Mouse (Mus musculus): ENCODE results near the gene Coasy.

Gene Coasy

DNA sequence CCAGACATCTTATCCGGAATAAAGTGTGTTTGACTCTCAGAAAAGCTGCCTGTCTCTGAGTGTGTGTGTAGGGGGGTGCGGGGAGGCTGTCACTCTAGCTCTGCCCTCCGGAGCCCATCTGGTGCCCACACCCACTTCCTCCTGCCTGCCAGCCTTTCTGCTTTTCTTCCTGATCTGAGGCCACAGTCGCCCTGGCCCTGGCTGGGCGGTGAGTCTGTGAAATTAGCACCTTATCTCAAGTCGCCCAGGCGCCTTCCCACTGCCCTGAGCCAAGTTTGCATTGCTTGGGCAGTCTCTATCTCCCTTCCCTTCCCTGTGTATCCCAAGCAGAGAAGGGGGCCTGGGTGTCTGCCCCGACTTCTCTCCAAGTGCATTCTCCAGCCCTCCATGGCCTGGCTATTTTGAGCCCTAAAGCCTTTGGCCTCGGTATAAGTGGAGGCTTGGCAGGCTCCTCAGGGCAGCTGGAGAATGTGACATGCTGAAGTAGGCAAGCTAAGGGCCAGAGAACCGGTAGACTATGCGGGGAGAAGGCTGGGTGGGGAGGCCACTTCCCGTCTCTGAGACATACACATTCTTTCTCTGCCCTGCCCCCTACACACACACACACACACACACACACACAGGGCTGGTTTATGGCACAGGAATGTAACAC lies 18.6 kb upstream of the Coasy start:
- peak; percentile 45 for DNase-seq

DNA sequence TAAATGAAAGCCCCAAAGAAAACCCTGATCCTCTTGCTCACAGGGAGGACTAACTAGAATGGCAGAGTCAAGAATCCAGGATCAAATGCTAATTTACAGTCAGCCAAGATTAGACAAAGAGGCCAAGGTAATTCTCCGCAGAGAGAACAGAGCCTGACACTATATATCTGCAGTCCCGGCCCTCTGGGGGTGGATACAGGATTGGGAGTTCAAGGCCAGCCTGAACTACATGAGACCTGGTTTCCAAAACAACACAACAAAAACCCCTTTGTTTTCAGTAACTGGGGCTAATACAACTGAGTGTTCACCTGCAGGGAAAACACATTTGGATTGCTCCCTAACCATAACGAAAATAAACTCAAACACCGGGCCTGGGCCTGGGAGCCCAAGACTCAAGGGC lies 17.9 kb upstream of the Coasy start:
- DNase-seq, result no peak

DNA sequence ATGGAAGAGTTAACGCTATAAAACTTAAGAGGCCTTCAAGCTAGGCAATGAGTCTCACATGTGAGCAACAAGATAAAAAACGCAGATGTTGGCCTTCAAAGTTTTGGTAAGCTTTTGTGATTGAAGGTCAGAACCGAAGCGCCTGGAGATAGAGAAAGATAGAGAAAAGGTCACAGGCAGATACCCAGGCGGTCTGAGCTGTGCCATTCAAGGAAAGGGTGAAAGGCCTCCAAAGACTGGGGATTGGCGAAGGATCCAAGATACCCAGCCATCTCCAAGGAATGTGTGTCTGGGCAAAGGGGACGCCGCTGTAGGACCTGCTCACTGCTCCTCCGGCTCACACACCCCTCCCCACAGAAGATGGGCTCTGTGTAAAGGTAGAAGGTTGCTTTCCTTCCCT lies 17.4 kb upstream of the Coasy start:
- DNase-seq, result no peak

DNA sequence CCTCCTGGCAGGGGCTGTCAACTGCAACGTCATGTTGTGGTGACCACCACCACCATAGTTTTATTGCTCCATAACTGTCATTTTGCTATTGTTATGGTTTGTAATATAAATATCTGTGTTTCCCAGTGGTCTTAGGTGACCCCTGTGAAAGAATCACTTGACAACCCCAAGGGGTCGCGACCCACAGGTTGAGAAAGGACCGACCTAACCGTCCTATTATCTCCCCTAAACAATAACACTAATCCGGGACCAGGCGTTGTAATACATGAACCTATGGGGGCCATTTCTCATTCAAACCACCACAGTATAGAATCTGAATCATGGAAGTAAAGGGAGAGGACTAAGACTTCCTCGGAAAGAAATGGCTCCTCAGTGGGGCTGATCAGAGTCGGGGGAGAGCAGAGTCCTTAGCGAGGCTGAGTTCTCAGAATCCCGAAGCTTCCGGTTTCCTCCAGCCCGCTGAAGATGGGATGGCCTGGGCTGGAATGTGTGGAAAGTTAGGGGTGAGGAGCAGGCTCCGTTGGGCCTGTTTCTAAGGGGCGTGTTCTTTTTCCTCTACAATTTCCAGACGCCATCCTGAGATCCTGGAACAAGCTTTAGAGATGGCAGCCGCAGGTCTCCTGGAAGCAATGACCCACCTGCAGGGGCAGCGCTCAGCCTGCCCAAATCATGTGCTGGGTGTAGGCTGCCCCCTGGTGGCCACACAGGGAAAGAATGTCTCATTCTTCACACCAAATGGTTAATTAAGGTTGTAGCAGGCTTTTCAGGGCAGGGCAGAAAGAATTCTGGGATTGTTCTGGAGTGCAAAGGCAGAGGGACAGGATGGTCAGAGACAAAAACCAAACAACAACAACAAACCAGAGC lies 15.6 kb upstream of the Coasy start:
- DNase-seq, result peak; percentile 87

DNA sequence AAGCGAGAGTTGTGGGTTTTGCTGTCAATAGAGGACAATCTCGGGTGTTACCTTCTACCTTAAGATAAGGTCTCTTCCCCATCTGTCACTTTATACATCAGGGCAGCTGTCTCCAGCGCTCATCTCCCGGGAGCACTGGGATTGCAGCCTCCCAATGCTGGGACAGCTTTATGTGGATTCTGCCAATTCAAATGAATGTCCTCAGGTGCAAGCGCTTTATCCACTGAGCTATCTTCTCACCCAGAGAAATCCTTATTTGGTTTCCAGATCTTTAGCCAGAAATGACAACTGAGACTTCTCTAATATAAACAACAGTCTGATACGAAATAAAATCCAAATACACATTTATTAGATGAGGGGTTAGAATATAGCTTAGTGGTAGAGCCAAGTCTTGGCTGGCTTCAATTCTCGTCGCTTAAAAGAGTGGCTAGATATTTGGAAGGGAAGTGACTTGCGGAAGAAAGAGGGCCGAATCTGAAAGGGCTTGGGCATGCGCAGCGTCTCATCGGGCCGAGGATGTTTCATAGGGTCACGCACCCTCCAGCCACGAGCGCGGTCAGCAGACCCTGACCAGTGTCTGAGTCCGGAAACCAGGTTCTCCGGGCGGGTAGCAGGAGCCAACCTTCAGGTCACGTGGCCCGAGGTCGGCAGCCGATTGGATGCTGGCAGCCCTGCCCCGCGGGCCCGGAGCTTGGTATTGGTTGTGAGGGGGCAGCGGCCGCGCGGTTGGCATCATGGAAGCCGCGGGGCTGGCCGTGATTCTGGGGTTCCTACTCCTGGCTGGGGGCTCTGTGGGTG lies 12.8 kb upstream of the Coasy start, which contains the start of gene Naglu:
Gene Naglu, plus strand, starts transcription at position 622 of the 798 bp plus-strand sequence.
- peak; percentile 97 for DNase-seq

DNA sequence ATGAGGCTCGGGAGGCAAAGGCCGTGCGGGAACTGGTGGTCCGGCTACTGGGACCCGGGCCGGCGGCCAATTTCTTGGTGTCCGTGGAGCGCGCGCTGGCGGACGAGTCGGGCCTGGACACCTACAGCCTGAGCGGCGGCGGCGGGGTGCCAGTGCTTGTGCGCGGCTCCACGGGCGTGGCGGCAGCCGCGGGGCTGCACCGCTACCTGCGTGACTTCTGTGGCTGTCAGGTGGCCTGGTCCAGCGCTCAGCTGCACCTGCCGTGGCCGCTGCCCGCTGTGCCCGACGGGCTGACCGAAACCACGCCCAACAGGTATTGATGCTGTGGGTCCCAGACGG lies 12.2 kb upstream of the Coasy start:
- DNase-seq, result no peak

DNA sequence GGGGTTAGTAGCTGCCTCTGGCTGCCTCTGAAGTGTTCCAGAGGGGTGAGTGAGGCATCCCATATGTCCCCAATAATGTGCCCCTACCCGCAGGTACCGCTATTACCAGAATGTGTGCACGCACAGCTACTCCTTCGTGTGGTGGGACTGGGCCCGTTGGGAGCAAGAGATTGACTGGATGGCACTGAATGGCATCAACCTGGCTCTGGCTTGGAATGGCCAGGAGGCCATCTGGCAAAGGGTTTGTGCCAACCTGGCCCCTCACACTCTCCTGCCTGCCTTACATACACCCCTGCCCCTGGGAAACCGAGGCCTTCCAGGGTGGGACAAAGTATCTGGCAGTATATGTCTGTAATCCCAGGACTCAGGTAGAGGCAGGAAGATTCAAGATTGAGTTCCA lies 11.4 kb upstream of the Coasy start:
- DNase-seq, result no peak

DNA sequence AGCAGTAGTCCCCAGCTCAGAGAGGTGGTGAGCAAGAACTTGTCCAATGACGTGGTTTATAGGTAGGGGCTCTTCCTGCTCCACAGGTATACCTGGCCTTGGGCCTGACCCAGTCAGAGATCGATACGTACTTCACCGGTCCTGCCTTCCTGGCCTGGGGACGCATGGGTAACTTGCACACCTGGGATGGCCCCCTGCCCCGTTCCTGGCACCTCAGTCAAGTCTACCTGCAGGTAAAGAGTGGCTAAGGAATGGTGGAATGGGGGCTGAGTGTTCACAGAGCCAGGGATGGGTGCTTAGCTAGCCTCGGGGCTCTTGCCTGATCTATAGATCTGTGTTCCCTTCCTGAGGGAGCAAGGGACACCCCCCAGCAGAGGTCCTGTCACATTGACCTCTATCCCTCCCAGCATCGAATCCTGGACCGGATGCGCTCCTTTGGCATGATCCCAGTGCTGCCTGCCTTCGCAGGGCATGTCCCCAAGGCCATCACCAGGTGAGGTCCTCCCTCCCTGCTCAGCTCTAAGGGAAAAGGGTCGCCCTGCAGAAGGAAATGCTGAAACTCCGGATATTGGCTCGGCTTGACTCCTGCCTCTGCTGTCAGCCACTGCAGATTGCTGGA lies 10.4 kb upstream of the Coasy start:
- DNase-seq, result no peak

DNA sequence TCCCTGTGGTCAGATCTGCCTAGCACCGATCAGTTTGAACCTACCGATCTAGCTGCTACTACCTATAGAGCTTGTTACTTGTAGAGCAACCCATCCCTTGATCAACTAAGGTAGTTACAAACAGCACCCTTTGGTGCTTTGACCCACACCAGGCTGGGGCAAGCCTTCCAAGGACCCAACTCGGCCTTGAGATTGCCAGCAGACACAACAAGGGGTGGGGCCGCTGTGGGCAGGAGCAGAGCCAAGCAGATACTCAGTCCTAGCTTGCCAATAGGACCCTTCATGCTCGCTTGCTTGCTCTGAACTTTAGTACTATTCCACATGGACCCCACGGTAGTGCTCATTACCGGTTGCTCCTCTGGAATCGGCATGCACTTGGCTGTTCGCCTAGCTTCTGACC lies 4.2 kb upstream of the Coasy start, which contains the start of gene Hsd17b1:
Gene Hsd17b1, plus strand, starts transcription at position 291 of the 400 bp plus-strand sequence.
- no peak for DNase-seq

DNA sequence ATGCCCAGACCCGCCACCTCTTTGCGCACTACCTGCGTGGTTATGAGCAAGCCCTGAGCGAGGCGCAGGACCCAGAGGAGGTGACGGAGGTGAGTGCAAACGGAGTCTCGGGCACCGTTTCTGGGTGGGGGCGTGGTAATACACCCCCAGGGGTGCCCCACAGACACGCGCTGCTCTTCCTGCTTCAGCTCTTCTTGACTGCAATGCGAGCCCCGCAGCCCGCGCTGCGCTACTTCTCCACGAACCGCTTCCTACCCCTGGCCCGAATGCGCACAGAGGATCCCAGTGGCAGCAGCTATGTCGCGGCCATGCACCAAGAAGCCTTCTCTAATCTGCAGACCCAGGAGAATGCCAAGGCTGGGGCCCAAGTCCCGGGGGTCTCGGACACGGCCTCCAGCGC lies 2.6 kb upstream of the Coasy start:
- no peak for DNase-seq

DNA sequence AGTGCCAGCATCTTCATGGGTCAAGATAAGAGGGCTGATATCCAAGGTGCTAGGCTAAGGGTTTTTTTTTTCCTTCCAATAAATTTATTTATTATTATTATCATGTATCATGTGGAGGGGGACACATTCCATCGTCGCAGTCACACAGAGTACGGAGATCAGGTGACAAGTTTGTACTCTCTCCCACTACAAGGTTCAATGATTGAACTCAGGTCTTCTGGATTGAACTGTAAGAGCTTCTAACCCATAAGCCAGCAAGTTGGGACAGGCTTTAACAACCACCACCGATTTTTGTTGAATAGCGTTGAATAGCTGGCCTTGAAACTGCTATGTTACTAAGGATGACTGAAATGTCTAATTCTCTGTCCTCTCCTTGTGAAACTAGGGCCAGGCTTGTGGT lies 1.9 kb upstream of the Coasy start:
- DNase-seq, result no peak

DNA sequence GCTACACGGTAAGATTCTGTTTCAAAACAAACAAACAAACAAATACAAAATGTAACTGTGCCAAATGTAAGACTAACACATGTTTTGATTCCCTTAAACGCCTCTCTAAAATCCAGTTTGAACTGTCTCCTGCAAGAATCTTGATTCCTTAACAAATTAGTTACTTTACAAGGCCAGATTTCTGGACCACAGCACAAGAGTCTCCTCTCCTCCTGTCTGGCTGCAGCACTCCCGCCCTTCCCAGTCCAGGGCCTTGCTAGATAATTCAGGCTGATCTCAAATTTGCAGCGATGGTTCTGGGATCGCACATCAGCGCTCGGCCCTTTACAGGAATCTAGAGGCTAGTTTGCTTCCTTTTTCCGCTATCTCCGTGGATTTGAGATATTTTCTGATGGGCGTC lies 706 bp upstream of the Coasy start:
- no peak for DNase-seq

DNA sequence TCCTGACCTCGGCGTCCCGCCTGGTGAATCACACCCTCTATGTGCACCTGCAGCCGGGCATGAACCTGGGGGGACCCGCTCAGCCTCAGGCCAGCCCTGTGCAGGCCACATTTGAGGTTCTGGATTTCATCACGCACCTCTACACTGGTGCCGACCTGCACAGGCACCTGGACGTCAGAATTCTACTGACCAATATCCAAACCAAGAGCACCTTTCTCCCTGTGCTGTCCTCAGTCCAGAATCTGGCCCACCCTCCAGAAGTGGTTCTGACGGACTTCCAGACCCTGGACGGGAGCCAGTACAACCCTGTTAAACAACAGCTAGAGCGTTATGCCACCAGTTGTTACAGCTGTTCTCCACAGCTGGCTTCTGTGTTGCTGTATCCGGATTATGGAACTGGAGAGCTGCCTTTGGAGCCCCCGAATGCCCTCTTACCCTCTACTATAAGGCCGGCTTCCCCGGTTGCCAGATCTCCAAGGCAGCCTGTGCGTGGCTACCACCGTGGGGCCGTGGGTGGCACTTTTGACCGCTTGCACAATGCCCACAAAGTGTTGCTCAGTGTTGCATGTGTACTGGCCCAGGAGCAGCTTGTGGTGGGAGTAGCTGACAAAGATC lies 825 bp downstream of the Coasy start:
- peak; percentile 72 for DNase-seq

DNA sequence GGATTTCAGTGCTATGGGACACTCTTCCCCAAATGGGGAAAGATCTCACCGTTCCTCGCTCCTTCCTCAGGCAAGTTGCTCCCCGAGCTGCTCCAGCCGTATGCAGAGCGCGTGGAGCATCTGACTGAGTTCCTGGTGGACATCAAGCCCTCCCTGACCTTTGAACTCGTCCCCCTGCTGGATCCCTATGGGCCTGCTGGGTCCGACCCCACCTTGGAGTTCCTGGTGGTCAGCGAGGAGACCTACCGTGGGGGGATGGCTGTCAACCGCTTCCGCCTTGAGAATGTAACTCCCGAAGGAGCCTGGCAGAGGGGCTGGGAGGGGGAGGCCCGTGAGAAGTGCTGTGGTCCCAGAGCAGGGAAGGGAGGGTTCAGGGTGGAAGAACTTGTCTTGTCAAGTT lies 1.9 kb downstream of the Coasy start:
- no peak for DNase-seq

DNA sequence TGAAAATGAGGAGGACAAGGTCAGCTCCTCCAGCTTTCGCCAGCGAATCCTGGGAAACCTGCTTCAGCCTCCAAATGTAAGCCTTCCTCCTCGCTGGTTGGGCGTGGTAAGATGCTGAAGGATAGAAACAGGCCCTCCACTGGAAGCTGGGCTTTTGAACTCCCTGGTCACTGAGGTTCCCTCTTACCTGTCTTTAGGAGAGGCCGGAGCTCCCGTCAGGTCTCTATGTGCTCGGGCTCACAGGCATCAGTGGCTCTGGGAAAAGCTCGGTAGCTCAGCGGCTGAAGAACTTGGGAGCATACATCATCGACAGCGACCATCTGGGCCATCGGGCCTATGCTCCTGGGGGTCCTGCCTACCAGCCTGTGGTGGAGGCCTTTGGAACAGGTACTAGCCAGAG lies 2.4 kb downstream of the Coasy start:
- no peak for DNase-seq

DNA sequence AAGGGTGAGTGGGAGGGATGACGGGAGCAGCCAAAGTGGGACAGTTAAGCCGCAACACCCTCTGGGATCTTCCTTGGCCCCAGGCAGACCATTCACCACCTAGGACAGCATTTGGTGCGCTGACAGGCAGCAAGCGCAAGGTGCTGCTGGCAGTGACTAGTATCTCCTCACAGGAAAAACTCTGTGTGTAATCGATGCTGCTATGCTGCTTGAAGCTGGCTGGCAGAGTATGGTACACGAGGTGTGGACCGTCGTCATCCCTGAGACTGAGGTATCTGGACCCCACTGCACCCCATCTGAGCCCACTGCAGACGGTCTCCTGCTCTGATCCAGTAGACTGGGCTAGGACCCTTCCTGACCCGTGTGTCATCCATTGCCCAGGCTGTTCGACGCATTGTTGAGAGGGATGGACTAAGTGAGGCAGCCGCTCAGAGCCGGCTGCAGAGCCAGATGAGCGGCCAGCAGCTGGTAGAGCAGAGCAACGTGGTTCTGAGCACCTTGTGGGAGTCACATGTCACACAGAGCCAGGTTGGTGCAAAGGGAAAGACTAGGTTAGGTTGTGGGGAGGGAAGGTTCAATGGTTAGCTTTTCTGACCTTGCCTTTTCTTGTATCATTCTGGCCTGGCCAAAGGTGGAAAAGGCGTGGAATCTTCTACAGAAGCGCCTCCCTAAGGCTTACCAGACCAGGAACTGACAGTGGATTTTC lies 3.4 kb downstream of the Coasy start:
- DNase-seq, result peak; percentile 73

DNA sequence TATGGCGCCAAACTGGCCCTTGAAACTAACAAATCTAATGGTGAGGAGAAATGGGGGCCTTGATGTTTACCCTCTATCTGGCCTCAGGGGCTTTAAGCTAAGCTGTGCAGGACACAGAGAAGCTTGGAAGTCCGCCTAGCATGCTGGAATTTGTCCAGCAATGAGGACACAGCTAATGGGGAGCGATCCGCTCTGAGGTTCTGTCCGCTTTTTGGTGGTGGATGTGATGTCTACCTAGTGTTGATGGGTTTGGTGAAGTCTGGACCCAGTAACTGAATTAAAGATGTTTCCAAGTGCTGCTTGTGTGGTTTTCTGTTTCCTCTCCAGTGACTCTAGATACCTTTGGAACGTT lies 3.9 kb downstream of the Coasy start:
- DNase-seq, result no peak

DNA sequence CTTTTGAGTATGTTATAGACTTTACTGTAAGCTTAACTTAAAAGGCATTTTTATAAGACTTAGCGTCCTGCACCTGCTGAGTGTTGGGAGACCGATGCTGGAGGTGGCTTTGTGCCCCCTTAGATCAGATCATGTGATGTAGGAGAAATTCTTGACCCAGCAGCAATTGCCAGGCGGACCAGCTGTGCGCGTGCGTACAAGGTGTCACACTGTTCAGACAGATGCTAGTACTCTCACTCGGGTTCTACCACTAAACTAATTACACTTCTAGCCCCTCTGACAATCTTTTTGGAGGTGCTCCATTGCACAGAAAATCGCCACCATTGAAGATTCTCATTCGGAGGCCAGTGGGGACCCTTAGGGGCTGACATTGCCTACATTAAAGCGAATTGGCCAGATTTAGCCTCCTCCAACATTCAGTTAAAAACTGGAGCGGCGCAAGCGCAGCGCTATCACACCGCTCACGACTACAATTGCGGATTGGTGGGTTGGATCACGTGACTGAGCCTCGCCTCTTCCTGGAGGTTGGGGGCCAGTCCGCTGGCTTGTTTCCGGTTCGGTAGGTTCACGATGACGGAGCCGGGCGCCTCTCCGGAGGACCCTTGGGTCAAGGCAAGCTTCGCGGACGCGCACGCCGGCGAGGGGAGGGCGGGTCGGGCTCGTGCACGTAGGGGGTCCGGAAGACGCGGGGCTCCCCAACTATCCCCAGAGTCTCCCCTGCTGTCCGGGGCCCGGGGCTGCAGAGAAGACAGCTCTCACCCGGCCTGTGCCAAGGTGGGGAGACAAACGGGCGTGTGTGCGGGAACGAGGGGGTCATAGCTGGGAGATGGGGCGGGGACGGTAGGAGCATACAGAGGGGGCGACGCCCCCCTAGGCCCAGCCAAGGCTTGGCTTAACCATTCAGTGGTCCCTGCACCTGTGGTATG lies 4.7 kb downstream of the Coasy start, which contains the start of gene Mlx:
Gene Mlx, plus strand, starts transcription at position 522 of the 926 bp plus-strand sequence.
- peak; percentile 92 for DNase-seq

DNA sequence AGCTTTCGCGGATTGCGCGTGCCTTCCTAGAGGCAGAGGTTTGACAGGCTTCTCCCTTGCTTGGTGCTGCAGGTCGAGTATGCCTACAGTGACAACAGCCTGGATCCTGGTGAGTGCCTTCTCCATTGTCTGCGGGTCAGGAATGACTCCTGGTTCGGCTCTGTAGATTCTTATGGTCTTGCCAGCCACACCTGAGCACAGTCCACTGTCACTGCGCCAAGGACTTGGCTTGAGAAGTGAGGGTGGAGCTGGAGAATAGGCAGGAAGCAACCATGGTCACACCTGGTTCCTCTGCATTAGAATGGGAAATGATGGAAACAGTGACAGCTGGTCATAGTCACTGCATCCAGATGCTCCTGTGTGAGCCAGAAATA lies 5.3 kb downstream of the Coasy start:
- peak; percentile 62 for DNase-seq

DNA sequence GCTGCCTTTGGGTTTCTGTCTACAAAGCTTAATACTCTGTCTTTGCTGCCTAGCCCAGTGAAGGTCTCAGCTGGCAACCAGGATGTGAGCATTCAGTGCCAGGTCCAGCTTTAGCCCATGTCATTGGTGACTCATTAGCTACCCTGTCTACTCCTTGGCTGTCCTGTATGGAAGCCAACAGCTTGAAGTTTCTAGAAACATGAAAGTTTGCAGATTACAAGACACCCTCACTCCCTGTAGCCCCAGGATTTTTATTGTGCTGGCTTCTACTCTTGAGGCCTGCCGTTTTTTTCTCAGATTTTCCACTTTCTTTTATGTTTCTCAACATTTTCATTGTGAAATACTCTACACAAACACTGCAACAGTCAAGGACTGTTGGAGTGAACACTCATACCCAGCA lies 7.6 kb downstream of the Coasy start:
- no peak for DNase-seq

DNA sequence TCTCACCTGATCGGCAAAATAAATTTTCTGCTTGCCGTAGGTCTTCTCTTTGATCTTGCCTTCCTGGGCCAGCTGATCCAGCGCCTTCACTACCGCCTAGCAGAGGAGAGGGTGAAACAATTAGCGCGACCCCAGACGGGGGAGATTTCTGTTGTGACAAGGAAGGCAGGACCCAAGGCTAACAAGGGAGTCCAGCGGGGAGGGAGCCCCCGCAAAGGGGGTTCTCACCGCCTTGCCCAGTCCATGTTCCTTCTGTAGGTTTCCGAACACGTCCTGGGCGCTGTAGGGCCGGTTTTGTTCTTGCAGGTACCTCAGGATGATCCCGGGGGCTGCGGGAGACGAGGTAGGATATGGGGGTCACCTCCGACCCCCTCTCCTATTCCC lies 12.6 kb downstream of the Coasy start:
- no peak for DNase-seq

Measured in kidney, adult 11 months (tissue).